Mouse (Mus musculus) heart, embryonic 15.5 days (tissue): ENCODE measurements around the gene Lamb1. TPM values are rescaled to one million over a fixed set of nuclear protein-coding genes. Genes with fewer than 3 reads are reported as not detected.

Experiments used
- ATAC-seq: fragments of 200-750 bp; cut with Nextera tagmentation; replicated peaks from 2 replicates; pipeline ENCODE4 v1.8.0; 2017; ENCODE audit warnings: low read depth, moderate TSS enrichment; ENCODE audit not compliant: insufficient number of reproducible peaks, insufficient read depth, low FRiP score
- H3K27ac ChIP-seq: fragments of 300-500 bp; sonication (generic); 2 replicates; pipeline ENCODE4 v1.5.1; 2015; ENCODE audit warnings: mild to moderate bottlenecking, inconsistent platforms
- H3K27me3 ChIP-seq: fragments of 300-500 bp; sonication (generic); 2 replicates; pipeline ENCODE4 v1.6.1; 2015; ENCODE audit warnings: inconsistent platforms
- H3K36me3 ChIP-seq: fragments of 300-500 bp; sonication (generic); 2 replicates; pipeline ENCODE4 v1.6.1; 2015; ENCODE audit warnings: mild to moderate bottlenecking, inconsistent platforms
- H3K4me1 ChIP-seq: fragments of 300-500 bp; sonication (generic); replicated peaks from 2 replicates; pipeline ENCODE4 v1.6.1; 2015; ENCODE audit warnings: inconsistent platforms
- H3K4me2 ChIP-seq: fragments of 300-500 bp; sonication (generic); 2 replicates; pipeline ENCODE4 v1.6.1; 2015; ENCODE audit warnings: inconsistent platforms, mild to moderate bottlenecking, moderate library complexity
- H3K4me3 ChIP-seq: fragments of 300-500 bp; sonication (generic); 2 replicates; pipeline ENCODE4 v1.5.1; 2015; ENCODE audit warnings: mild to moderate bottlenecking, inconsistent platforms
- H3K9ac ChIP-seq: fragments of 300-500 bp; sonication (generic); 2 replicates; pipeline ENCODE4 v1.6.1; 2015; ENCODE audit warnings: mild to moderate bottlenecking, inconsistent platforms
- H3K9me3 ChIP-seq: fragments of 300-500 bp; sonication (generic); replicated peaks from 2 replicates; pipeline ENCODE4 v1.6.1; 2016; ENCODE audit warnings: inconsistent platforms
- WGBS: fragments of 180-500 bp; shearing (Covaris S2); methylation state at CpG from one replicate; pipeline ENCODE4 v1.1.7; 2015; ENCODE audit warnings: mixed read lengths; 5-methylcytosine and 5-hydroxymethylcytosine counted together
- polyA plus RNA-seq: library from polyadenylated mRNA; unstranded; fragments of >200 nt; fragmentation: Nextera tagmentation; extraction: Ambion mirVana; gene quantifications from 2 replicates; pipeline ENCODE4 v1.2.1, GENCODE M21; 2015

Gene Lamb1
- 90.9 and 99.5 TPM in 2 replicates for polyA plus RNA-seq

- Histone ChIP-seq H3K36me3 (peaks cover 15% of the 10 kb centered on the region), H3K4me3 (peak within 1 kb of the TSS; percentile 80), H3K9ac (peak within 1 kb of the TSS; percentile 92), H3K27ac (peak within 1 kb of the TSS; percentile 94), H3K4me2 (peak within 1 kb of the TSS; percentile 78), H3K9me3 (no peaks in the 10 kb centered on the region), H3K27me3 (no peaks in the 10 kb centered on the region), H3K4me1 (peaks cover 60% of the 10 kb centered on the region)
- WGBS, result under 1% methylated on average over 39 of the region's 39 CpGs
- ATAC-seq, result peak; percentile 68
Observed at GRCm38 (mm10) chr12:31265005-31265721, at the start of gene Lamb1. Gene Lamb1, plus strand, starts transcription at chr12:31265234.

GRCm38 (mm10) chr12:31217232-31217631, 47.8 kb upstream of the Lamb1 start:
- H3K27ac ChIP-seq, result no peak overlapping the region
- ATAC-seq, result no peak
- WGBS, result 86% methylated on average over 5 of the region's 5 CpGs

GRCm38 (mm10) chr12:31218774-31219173, 46.3 kb upstream of the Lamb1 start:
- H3K4me1 ChIP-seq, result peaks cover 21% of the 10 kb centered on the region
- H3K27me3 ChIP-seq, result no peaks in the 10 kb centered on the region
- no peak overlapping the region for H3K4me2 ChIP-seq
- no peak overlapping the region; the same call in 1 of the 2 replicates for H3K27ac ChIP-seq
- H3K9me3 ChIP-seq, result no peaks in the 10 kb centered on the region
- no peak overlapping the region for H3K9ac ChIP-seq
- H3K4me3 ChIP-seq, result no peak overlapping the region
- no peak for ATAC-seq
- no peaks in the 10 kb centered on the region for H3K36me3 ChIP-seq
- WGBS, result 52% methylated on average over 3 of the region's 3 CpGs

More at GRCm38 (mm10) chr12:31217232-31217631, 47.8 kb upstream of the Lamb1 start:
- Histone ChIP-seq H3K4me3 (no peak overlapping the region), H3K9ac (no peak overlapping the region), H3K27me3 (no peaks in the 10 kb centered on the region), H3K4me1 (peaks cover 25% of the 10 kb centered on the region), H3K36me3 (no peaks in the 10 kb centered on the region), H3K4me2 (no peak overlapping the region), H3K9me3 (no peaks in the 10 kb centered on the region)

- no peak for ATAC-seq
- 42% methylated on average over 6 of the region's 6 CpGs for WGBS
Observed at GRCm38 (mm10) chr12:31221522-31221921, 43.5 kb upstream of the Lamb1 start.

GRCm38 (mm10) chr12:31222282-31222681, 42.8 kb upstream of the Lamb1 start:
- Histone ChIP-seq H3K36me3 (no peaks in the 10 kb centered on the region), H3K4me1 (peaks cover 15% of the 10 kb centered on the region), H3K27me3 (no peaks in the 10 kb centered on the region), H3K9ac (no peak overlapping the region), H3K4me2 (no peak overlapping the region), H3K4me3 (no peak overlapping the region), H3K27ac (no peak overlapping the region), H3K9me3 (no peaks in the 10 kb centered on the region)
- 31% methylated on average over 2 of the region's 2 CpGs for WGBS
- ATAC-seq, result no peak

More at GRCm38 (mm10) chr12:31221522-31221921, 43.5 kb upstream of the Lamb1 start:
- Histone ChIP-seq H3K4me3 (no peak overlapping the region), H3K4me1 (peaks cover 15% of the 10 kb centered on the region), H3K9me3 (no peaks in the 10 kb centered on the region), H3K4me2 (no peak overlapping the region), H3K27me3 (no peaks in the 10 kb centered on the region), H3K9ac (no peak overlapping the region), H3K36me3 (no peaks in the 10 kb centered on the region), H3K27ac (no peak overlapping the region)

- no peaks in the 10 kb centered on the region for H3K27me3 ChIP-seq
- no peak overlapping the region for H3K4me2 ChIP-seq
- no peak overlapping the region for H3K4me3 ChIP-seq
- ATAC-seq, result no peak
- peaks cover 14% of the 10 kb centered on the region for H3K4me1 ChIP-seq
- H3K9ac ChIP-seq, result no peak overlapping the region
- no peaks in the 10 kb centered on the region for H3K9me3 ChIP-seq
- 43% methylated on average over 3 of the region's 3 CpGs for WGBS
- no peak overlapping the region for H3K27ac ChIP-seq
- H3K36me3 ChIP-seq, result no peaks in the 10 kb centered on the region
Observed at GRCm38 (mm10) chr12:31222741-31223140, 42.3 kb upstream of the Lamb1 start.

GRCm38 (mm10) chr12:31225451-31225850, 39.6 kb upstream of the Lamb1 start:
- 61% methylated on average over 8 of the region's 8 CpGs for WGBS
- ATAC-seq, result no peak

GRCm38 (mm10) chr12:31227167-31227566, 37.9 kb upstream of the Lamb1 start:
- H3K4me2 ChIP-seq, result no peak overlapping the region
- H3K4me1 ChIP-seq, result peaks cover 16% of the 10 kb centered on the region
- H3K27me3 ChIP-seq, result no peaks in the 10 kb centered on the region
- 88% methylated on average over 3 of the region's 3 CpGs for WGBS
- ATAC-seq, result no peak
- H3K27ac ChIP-seq, result no peak overlapping the region
- no peaks in the 10 kb centered on the region for H3K9me3 ChIP-seq
- no peak overlapping the region for H3K4me3 ChIP-seq
- H3K36me3 ChIP-seq, result no peaks in the 10 kb centered on the region
- no peak overlapping the region for H3K9ac ChIP-seq

More at GRCm38 (mm10) chr12:31225451-31225850, 39.6 kb upstream of the Lamb1 start:
- Histone ChIP-seq H3K9ac (no peak overlapping the region), H3K27me3 (no peaks in the 10 kb centered on the region), H3K4me1 (peaks cover 15% of the 10 kb centered on the region), H3K9me3 (no peaks in the 10 kb centered on the region), H3K4me2 (no peak overlapping the region), H3K27ac (no peak overlapping the region), H3K36me3 (no peaks in the 10 kb centered on the region), H3K4me3 (no peak overlapping the region)

- H3K4me3 ChIP-seq, result no peak overlapping the region
- H3K9me3 ChIP-seq, result no peaks in the 10 kb centered on the region
- 37% methylated on average over 7 of the region's 7 CpGs for WGBS
- H3K27ac ChIP-seq, result peak overlapping the region; percentile 37
- ATAC-seq, result no peak
- no peaks in the 10 kb centered on the region for H3K27me3 ChIP-seq
- no peaks in the 10 kb centered on the region for H3K36me3 ChIP-seq
- H3K4me1 ChIP-seq, result peaks cover 21% of the 10 kb centered on the region
- H3K9ac ChIP-seq, result no peak overlapping the region
- H3K4me2 ChIP-seq, result no peak overlapping the region
Observed at GRCm38 (mm10) chr12:31228878-31229277, 36.2 kb upstream of the Lamb1 start.

- H3K4me3 ChIP-seq, result no peak overlapping the region
- H3K9me3 ChIP-seq, result no peaks in the 10 kb centered on the region
- peaks cover 30% of the 10 kb centered on the region for H3K4me1 ChIP-seq
- H3K9ac ChIP-seq, result no peak overlapping the region
- H3K36me3 ChIP-seq, result no peaks in the 10 kb centered on the region
- WGBS, result 97% methylated on average over 1 of the region's 1 CpGs
- no peak overlapping the region for H3K4me2 ChIP-seq
- no peak for ATAC-seq
- H3K27ac ChIP-seq, result no peak overlapping the region
- no peaks in the 10 kb centered on the region for H3K27me3 ChIP-seq
Observed at GRCm38 (mm10) chr12:31232635-31233034, 32.4 kb upstream of the Lamb1 start.

GRCm38 (mm10) chr12:31235018-31235417, 30.0 kb upstream of the Lamb1 start:
- Histone ChIP-seq H3K27me3 (no peaks in the 10 kb centered on the region), H3K4me1 (peaks cover 22% of the 10 kb centered on the region), H3K9ac (no peak overlapping the region), H3K4me3 (no peak overlapping the region), H3K27ac (no peak overlapping the region), H3K36me3 (no peaks in the 10 kb centered on the region), H3K9me3 (no peaks in the 10 kb centered on the region), H3K4me2 (no peak overlapping the region)
- WGBS, result 92% methylated on average over 6 of the region's 6 CpGs
- ATAC-seq, result no peak
